Mouse (Mus musculus): ENCODE measurements at regions not wholly inside any gene's neighbourhood (a gene's known extent, or its start where the extent isn't known, plus 50 kb on each side); places are given as distances from the start of the nearest gene placed in this dataset.

- peak in 1 of 2 experiments; percentile 30 for DNase-seq (ENCODE audit: extremely low spot score in 1 of 2, low spot score in 2 of 2)
- intact Hi-C loops (cut with DNase I), result loop anchor here (2.0 kb wide), 1 partner anchor 774 kb away; the partner anchor contains the start of gene Irs1
Measured at GRCm38 (mm10) chr1:81516575-81517210, 439.9 kb downstream of the Nyap2 start.

DNA sequence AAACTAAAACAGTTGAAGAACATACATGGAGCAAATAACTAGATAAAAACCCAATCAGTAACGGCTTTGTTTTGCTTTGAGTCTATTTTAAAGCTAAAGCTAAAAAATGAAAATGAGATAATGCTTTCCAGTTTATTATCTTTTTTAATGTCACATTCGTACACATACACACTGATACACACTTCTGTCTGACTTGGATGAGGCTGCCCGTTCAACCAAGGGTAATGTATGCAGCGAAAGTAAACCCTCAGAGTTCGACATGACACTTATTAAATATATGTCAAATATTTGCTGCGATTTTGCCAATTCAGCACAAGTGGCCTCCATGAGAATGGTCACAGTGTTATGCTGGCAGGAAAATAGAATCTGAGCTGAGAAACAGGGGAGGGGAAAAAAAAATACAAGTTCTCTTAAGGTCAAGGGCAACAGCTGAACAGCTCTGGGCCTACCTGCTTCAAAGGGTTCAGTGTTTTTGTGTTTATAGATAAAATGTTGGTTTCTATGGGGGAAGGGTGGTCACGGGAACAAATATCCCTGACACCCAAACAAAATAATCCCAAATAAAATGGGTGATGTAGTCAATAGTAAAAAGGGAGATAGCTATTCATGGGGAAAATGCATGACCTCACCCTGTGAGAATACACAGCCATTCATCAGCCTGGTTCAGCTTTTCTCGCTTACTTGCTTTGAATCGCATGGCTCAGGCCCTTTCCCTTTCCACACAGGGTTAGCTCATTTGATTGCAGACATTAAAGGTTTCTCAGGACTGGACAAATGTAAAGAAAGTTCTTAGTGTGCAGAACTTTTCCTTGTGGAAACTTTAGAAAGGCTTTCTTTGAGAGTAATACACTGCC, 443.9 kb downstream of the Nyap2 start:
- no peak for DNase-seq (ENCODE audit: extremely low spot score in 1 of 2, low spot score in 2 of 2)
- intact Hi-C loops (cut with DNase I), result no loop called here

- DNase-seq (ENCODE audit: extremely low spot score in 1 of 2, low spot score in 2 of 2), result no peak
Measured at GRCm38 (mm10) chr1:81522929-81523328, 446.2 kb downstream of the Nyap2 start.

DNA sequence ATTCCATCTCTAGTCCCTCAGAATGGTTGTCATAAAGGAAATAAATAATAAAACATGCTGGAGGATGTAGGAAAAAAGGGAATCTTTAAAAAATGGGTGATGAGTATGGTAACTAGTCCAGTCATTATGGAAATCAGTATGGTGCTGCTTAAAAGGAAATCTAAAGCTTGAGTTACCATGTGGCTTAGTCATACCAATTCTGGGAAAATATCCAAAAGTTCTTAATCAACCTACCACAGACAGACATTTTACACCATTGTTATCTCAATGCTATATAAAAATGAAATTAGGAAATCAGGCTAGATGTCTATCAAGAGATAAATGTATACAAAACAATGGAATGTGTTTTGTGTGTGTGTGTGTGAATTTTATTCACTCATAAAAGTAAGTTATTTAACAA, 449.1 kb downstream of the Nyap2 start:
- intact Hi-C loops (cut with DNase I), result no loop called here
- DNase-seq (ENCODE audit: extremely low spot score in 1 of 2, low spot score in 2 of 2), result no peak

More at GRCm38 (mm10) chr1:81522929-81523328, 446.2 kb downstream of the Nyap2 start:
- intact Hi-C loops (cut with DNase I), result no loop called here

DNA sequence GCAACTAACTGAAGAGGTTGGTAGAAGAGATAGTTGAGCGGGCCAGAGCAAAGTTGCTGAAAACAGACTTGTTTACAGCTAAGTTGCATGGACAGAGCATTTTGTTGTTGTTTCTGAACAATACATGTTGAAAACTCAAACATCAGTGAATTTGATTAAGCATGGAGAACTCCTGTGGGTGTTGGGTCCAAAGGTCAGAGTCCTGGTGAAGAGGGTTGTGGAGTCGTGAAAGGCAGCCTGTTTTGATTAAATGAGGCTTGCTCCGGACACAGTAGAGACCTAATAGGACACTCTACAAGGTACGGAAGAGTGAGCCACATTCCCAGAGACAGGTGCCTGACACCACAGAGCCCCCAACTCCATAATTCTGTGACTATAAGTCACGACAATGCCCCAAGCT, 461.1 kb downstream of the Nyap2 start:
- intact Hi-C loops (cut with DNase I), result no loop called here
- no peak for DNase-seq (ENCODE audit: extremely low spot score in 1 of 2, low spot score in 2 of 2)

GRCm38 (mm10) chr1:81539591-81540311, 463.0 kb downstream of the Nyap2 start:
- intact Hi-C loops (cut with DNase I), result no loop called here
- no peak for DNase-seq (ENCODE audit: extremely low spot score in 1 of 2, low spot score in 2 of 2)

- no peak for DNase-seq (ENCODE audit: extremely low spot score in 1 of 2, low spot score in 2 of 2)
- intact Hi-C loops (cut with DNase I), result no loop called here
Measured at GRCm38 (mm10) chr1:81548906-81549305, 472.2 kb downstream of the Nyap2 start.

DNA sequence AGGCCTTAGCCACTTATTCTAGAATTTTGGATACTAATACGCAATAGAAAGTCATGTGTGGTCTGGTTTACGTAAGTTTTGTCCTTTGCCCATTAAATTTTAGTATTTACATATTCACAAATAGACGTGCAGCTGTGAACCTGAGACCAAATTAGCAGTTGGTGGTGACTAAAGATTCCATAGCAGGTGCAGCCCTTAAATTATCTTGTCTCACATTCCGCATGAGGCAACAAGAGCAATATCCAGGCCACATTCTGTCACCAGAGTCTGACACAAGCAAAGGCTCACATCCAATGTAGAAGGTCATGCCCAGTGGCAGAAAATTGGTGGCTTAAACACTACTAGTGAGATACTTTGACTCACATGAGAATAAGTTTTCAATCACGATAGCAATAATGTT, 473.0 kb downstream of the Nyap2 start:
- intact Hi-C loops (cut with DNase I), result no loop called here
- DNase-seq (ENCODE audit: extremely low spot score in 1 of 2, low spot score in 2 of 2), result no peak

- DNase-seq (ENCODE audit: extremely low spot score in 1 of 2, low spot score in 2 of 2), result no peak
- intact Hi-C loops (cut with DNase I), result no loop called here
Measured at GRCm38 (mm10) chr1:81552731-81553130, 476.0 kb downstream of the Nyap2 start.

DNA sequence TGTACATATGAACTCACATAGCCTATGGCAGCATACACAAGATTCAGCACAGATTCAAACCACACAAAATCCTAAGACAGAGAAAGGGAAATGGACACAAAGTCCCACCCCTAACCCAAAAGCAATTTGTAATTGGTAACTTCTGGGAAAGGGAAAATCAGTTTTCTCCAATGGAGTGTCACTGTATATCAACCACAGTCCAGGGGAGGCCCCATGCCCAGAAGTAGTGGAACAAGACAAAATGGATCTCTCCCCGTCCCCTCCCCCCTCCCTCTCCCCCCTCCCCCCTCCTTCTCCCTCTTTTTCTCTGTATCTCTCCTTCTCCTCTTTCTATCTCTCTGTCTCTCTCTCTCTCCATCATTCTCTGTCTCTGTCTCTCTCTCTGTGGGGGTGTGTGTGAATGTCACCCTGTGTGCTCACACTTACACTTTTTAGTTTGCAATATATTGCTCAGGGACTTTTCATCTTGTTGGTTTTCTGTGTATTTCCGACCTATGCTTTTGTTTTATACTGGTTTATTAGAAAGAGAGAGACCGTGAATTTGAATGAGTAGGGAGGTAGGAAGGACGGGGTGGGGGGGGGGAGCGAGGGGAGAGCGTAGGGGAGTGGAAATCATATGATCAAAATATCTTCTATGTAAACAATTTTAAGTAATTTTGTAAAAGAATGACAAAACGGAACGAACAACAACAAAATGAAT, 500.4 kb downstream of the Nyap2 start:
- DNase-seq (ENCODE audit: extremely low spot score in 1 of 2, low spot score in 2 of 2), result no peak
- intact Hi-C loops (cut with DNase I), result no loop called here

DNA sequence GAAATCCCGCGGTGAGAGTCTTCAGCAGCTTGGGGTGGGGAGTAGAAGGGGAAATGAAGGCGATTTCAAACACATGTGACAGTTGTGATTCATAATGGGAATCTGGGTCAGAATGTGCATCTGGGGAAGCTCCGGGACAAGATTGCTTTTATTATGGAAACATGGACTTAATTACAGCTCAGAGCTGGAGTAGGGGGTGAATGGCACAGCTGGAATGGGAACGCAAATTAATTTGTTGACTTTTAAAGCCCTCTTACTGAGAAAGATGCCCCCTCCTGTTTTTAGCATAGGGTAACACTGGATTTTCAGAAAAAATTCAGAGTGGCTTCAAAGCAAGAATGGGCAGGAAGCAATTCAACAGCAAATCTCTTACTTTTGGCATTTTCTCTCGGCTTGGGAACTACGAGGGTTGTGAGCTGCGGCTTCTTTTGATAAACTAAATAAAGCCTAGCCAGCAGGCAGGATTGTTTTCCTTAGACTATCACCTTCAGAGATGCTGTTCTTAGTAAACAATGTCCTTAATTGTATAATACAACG, 501.0 kb downstream of the Nyap2 start:
- no peak for DNase-seq (ENCODE audit: extremely low spot score in 1 of 2, low spot score in 2 of 2)
- intact Hi-C loops (cut with DNase I), result no loop called here

- intact Hi-C loops (cut with DNase I), result no loop called here
Measured at GRCm38 (mm10) chr1:81581208-81581607, 504.5 kb downstream of the Nyap2 start.

GRCm38 (mm10) chr1:81587780-81588307, 511.1 kb downstream of the Nyap2 start:
- intact Hi-C loops (cut with DNase I), result no loop called here
- DNase-seq (ENCODE audit: extremely low spot score in 1 of 2, low spot score in 2 of 2), result no peak

More at GRCm38 (mm10) chr1:81581208-81581607, 504.5 kb downstream of the Nyap2 start:
- DNase-seq (ENCODE audit: extremely low spot score in 1 of 2, low spot score in 2 of 2), result no peak

DNA sequence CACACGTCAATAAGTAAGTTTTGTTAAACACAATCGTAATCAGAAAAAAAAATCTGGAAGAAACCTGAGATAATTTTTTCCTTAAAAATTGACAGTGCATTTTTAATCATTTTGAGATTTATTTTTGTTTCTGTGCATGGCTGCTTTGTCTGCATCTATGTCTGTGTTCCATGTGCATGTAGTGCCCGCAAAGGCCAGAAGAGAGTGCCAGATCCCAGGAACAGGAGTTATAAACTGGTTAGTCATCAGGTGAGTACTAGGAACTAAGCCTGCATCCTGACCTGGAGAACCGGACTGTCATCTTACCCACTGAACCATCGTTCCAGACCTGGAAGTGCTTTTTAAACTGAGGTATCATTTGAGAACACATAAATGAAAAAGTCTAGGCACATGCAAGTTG, 514.9 kb downstream of the Nyap2 start:
- intact Hi-C loops (cut with DNase I), result loop anchor here (10.0 kb wide), 1 partner anchor 693 kb away; no protein-coding TSS in a partner anchor
- DNase-seq (ENCODE audit: extremely low spot score in 1 of 2, low spot score in 2 of 2), result no peak

GRCm38 (mm10) chr1:81593280-81594182, 516.8 kb downstream of the Nyap2 start:
- peak; percentile 58 to 72 for DNase-seq (ENCODE audit: extremely low spot score in 1 of 2, low spot score in 2 of 2)
- intact Hi-C loops (cut with DNase I), result loop anchor here (10.0 kb wide), 1 partner anchor 691 kb away; no protein-coding TSS in a partner anchor

- no peak for DNase-seq (ENCODE audit: extremely low spot score in 1 of 2, low spot score in 2 of 2)
- intact Hi-C loops (cut with DNase I), result loop anchor here (10.0 kb wide), 1 partner anchor 691 kb away; no protein-coding TSS in a partner anchor
Measured at GRCm38 (mm10) chr1:81594183-81594515, 517.4 kb downstream of the Nyap2 start.

DNA sequence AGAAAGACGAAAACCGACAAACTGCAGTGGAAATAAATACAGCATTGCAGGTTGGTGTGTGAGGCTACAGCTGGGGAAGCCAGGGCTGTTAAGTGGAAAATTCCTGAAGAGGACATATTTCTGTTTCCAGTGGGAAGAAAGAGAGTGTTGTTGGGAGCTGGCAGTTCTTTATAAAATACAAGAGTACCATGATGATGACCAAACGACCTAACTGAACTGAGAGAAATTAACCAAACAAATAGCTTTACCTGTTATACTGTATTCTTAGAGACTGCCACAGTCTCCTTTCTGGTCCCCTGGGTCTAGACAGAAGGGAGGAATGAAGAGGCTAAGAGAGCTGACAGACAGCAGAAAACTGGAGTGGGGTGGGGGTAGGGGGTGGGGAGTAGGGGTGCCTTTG, 517.9 kb downstream of the Nyap2 start:
- intact Hi-C loops (cut with DNase I), result loop anchor here (10.0 kb wide), 1 partner anchor 690 kb away; no protein-coding TSS in a partner anchor
- DNase-seq (ENCODE audit: extremely low spot score in 1 of 2, low spot score in 2 of 2), result no peak
